In genomic region chr17:34030861-34031326, GRCm38 (mm10) we compare ENCODE assay signal across 7 mouse cellular contexts. TPM values are rescaled to one million over a fixed set of nuclear protein-coding genes. Genes with fewer than 3 reads are reported as not detected.
DNase-seq lines count a peak whose midpoint lies in the region; ATAC-seq and TF ChIP-seq lines count a peak whose summit lies in the region.

No protein-coding gene starts in this region.

- peak overlapping the region; percentile 99 for H3K4me2 ChIP-seq in forebrain, embryonic 13.5 days
- H3K4me2 ChIP-seq in liver, embryonic 14.5 days (ENCODE audit: low read depth), result peak overlapping the region; percentile 85

- H3K27me3 ChIP-seq in forebrain, embryonic 13.5 days, result no peaks in the 10 kb centered on the region
- no peaks in the 10 kb centered on the region for H3K27me3 ChIP-seq in liver, embryonic 14.5 days (ENCODE audit: control insufficient read depth, insufficient read depth, low read length)

- no peak for DNase-seq in layer of hippocampus, adult 2 months (ENCODE audit: low spot score in 2 of 2)
- DNase-seq in layer of hippocampus, adult 9-10 months (ENCODE audit: low spot score), result no peak
- DNase-seq in adipocyte (ENCODE audit: low spot score), result peak; percentile 50
- DNase-seq in liver, embryonic 14.5 days (ENCODE audit: low read depth in 3 of 3, low spot score in 3 of 3), result no peak
- DNase-seq in ovary, postnatal 14 days (ENCODE audit: low spot score), result no peak
- DNase-seq in cerebellum, adult 11 months, result no peak

- peak overlapping the region; percentile 94 for H3K9ac ChIP-seq in forebrain, embryonic 13.5 days
- peak overlapping the region; percentile 67 for H3K9ac ChIP-seq in liver, embryonic 14.5 days (replicated peaks)

- no peaks in the 10 kb centered on the region for H3K9me3 ChIP-seq in forebrain, embryonic 13.5 days (replicated peaks)
- no peaks in the 10 kb centered on the region for H3K9me3 ChIP-seq in liver, embryonic 14.5 days (ENCODE audit: control insufficient read depth, low read length)

- peak overlapping the region; percentile 84 for H3K4me3 ChIP-seq in layer of hippocampus, adult 2 months
- peak overlapping the region; percentile 87 for H3K4me3 ChIP-seq in forebrain, embryonic 13.5 days
- peak overlapping the region; percentile 85 to 86 for H3K4me3 ChIP-seq in liver, embryonic 14.5 days (ENCODE audit: insufficient read depth in 1 of 2, low read depth in 2 of 2, low read length in 2 of 2)

- H3K4me1 ChIP-seq in forebrain, embryonic 13.5 days, result peaks cover 68% of the 10 kb centered on the region
- H3K4me1 ChIP-seq in liver, embryonic 14.5 days (replicated peaks; ENCODE audit: control insufficient read depth in 2 of 2, insufficient read depth in 2 of 2, low read length in 1 of 2), result peaks cover 10 to 27% of the 10 kb centered on the region in 2 experiments

- no peak for ATAC-seq in forebrain, embryonic 13.5 days
- ATAC-seq in liver, embryonic 14.5 days (ENCODE audit: insufficient read depth), result no peak

- WGBS in forebrain, embryonic 13.5 days, result 7% methylated on average over 20 of the region's 20 CpGs
- 4% methylated on average over 20 of the region's 20 CpGs for WGBS in liver, embryonic 14.5 days (ENCODE audit: insufficient replicate concordance)

- TF ChIP-seq CTCF in layer of hippocampus, adult 2 months (conservative IDR thresholded peaks at IDR 0.05), result peak; percentile 29
- TF ChIP-seq CTCF in liver, embryonic 14.5 days (IDR thresholded peaks at IDR 0.05; ENCODE audit: low read depth), result peak; percentile 26

- no peak for TF ChIP-seq EP300 in liver, embryonic 14.5 days (IDR thresholded peaks at IDR 0.05; ENCODE audit: low read depth)

- H3K36me3 ChIP-seq in forebrain, embryonic 13.5 days (ENCODE audit: poor library complexity, severe bottlenecking), result peaks cover 38% of the 10 kb centered on the region
- peaks cover 11% of the 10 kb centered on the region for H3K36me3 ChIP-seq in liver, embryonic 14.5 days (replicated peaks; ENCODE audit: control insufficient read depth, insufficient read depth, low read depth)

- H3K27ac ChIP-seq in layer of hippocampus, adult 2 months, result peak overlapping the region; percentile 99
- H3K27ac ChIP-seq in forebrain, embryonic 13.5 days, result peak overlapping the region; percentile 97
- H3K27ac ChIP-seq in liver, embryonic 14.5 days, result no peak overlapping the region; the same call in 1 of the 2 replicates

RNA-seq across cellular contexts. Expression of gene Slc39a7, which starts 0.6 kb away (rescaled TPM):
- total RNA-seq in layer of hippocampus, adult 2 months (2021), result 10 to 100 TPM; 97.7 to 98.9 TPM
- 139 and 159 TPM in 2 replicates for polyA plus RNA-seq in forebrain, embryonic 13.5 days (2015; fragmentation: Nextera tagmentation; extraction: Ambion mirVana)
- polyA plus RNA-seq in liver, embryonic 14.5 days (2012; rRNA removed), result 27.0 and 28.1 TPM in 2 replicates
- 25.1 and 26.5 TPM in 2 replicates for polyA plus RNA-seq in liver, embryonic 14.5 days (2014; fragmentation: Nextera tagmentation; extraction: Ambion mirVana)

RNA-seq across cellular contexts. Expression of gene Rxrb, which starts 0.7 kb away (rescaled TPM):
- total RNA-seq in layer of hippocampus, adult 2 months (2021), result 10 to 100 TPM; 80.6 to 85.5 TPM
- 52.6 and 57.1 TPM in 2 replicates for polyA plus RNA-seq in forebrain, embryonic 13.5 days (2015; fragmentation: Nextera tagmentation; extraction: Ambion mirVana)
- 15.2 and 16.5 TPM in 2 replicates for polyA plus RNA-seq in liver, embryonic 14.5 days (2012; rRNA removed)
- 6.0 and 7.2 TPM in 2 replicates for polyA plus RNA-seq in liver, embryonic 14.5 days (2014; fragmentation: Nextera tagmentation; extraction: Ambion mirVana)

RNA-seq across cellular contexts. Expression of gene H2-Ke6, which starts 3.0 kb away (rescaled TPM):
- 10 to 100 TPM; 55.6 to 59.5 TPM for total RNA-seq in layer of hippocampus, adult 2 months (2021)
- 76.0 and 88.0 TPM in 2 replicates for polyA plus RNA-seq in forebrain, embryonic 13.5 days (2015; fragmentation: Nextera tagmentation; extraction: Ambion mirVana)
- polyA plus RNA-seq in liver, embryonic 14.5 days (2012; rRNA removed), result 30.6 and 32.8 TPM in 2 replicates
- 22.3 and 24.9 TPM in 2 replicates for polyA plus RNA-seq in liver, embryonic 14.5 days (2014; fragmentation: Nextera tagmentation; extraction: Ambion mirVana)

RNA-seq across cellular contexts. Expression of gene Ring1, which starts 6.4 kb away (rescaled TPM):
- total RNA-seq in layer of hippocampus, adult 2 months (2021), result 10 to 100 TPM; 39.6 to 45.2 TPM
- polyA plus RNA-seq in forebrain, embryonic 13.5 days (2015; fragmentation: Nextera tagmentation; extraction: Ambion mirVana), result 12.4 and 15.3 TPM in 2 replicates
- 7.6 and 9.7 TPM in 2 replicates for polyA plus RNA-seq in liver, embryonic 14.5 days (2012; rRNA removed)
- 1.2 and 1.7 TPM in 2 replicates for polyA plus RNA-seq in liver, embryonic 14.5 days (2014; fragmentation: Nextera tagmentation; extraction: Ambion mirVana)

RNA-seq across cellular contexts. Expression of gene Col11a2, which starts 8.3 kb away (rescaled TPM):
- 10 to 100 TPM; 18.9 to 23.1 TPM for total RNA-seq in layer of hippocampus, adult 2 months (2021)
- 0.80 and 1.3 TPM in 2 replicates for polyA plus RNA-seq in forebrain, embryonic 13.5 days (2015; fragmentation: Nextera tagmentation; extraction: Ambion mirVana)
- polyA plus RNA-seq in liver, embryonic 14.5 days (2012; rRNA removed), result 0.22 and 0.55 TPM in 2 replicates
- 0.06 and 0.20 TPM in 2 replicates for polyA plus RNA-seq in liver, embryonic 14.5 days (2014; fragmentation: Nextera tagmentation; extraction: Ambion mirVana)
